Mouse (Mus musculus): ENCODE data around the gene 1700029F12Rik.

DNA sequence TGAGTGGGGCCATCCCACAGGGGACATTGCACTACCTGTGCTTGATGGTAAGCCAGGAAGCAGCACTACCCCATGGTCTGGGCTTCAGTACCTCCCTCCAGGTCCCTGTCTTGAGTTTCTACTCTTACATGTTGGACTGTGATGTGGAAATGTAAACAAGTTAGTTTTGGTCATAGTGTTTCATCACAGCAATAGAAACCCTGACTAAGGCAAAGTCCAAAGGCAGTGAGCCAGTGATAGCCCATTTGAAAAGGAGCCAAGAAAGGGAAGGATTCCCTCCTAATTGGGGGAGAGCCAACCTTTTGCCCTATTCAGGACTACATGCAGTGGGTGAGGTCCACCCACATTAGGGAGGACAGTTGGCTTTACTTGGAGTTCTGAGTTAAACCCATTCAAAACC lies 53.6 kb downstream of the 1700029F12Rik start:
- TF ChIP-seq CTCF (IDR thresholded peaks at IDR 0.05; ENCODE audit: insufficient read depth, low read depth, low read length) = no peak
- TF ChIP-seq POLR2A (IDR thresholded peaks at IDR 0.05; ENCODE audit: insufficient read depth, low read depth, low read length) = no peak

Data from olfactory bulb, adult 2 months (tissue).